Mouse (Mus musculus) hindbrain, embryonic 11.5 days (tissue): ENCODE measurements around the gene Tpm3. TPM values are rescaled to one million over a fixed set of nuclear protein-coding genes. Genes with fewer than 3 reads are reported as not detected.

Experiments used
- ATAC-seq: fragments of 200-750 bp; cut with Nextera tagmentation; 2 replicates; pipeline ENCODE4 v1.8.0; 2017; ENCODE audit warnings: mild to moderate bottlenecking, moderate TSS enrichment, moderate library complexity; ENCODE audit not compliant: low FRiP score
- DNase-seq: peaks from one replicate; pipeline ENCODE4 v3.0.0-alpha.2; 2015; ENCODE audit warnings: low spot score
- H3K27ac ChIP-seq: fragments of 300-500 bp; sonication (generic); 2 replicates; pipeline ENCODE4 v1.5.1; 2014; ENCODE audit warnings: mild to moderate bottlenecking, low read depth, low read length
- H3K27me3 ChIP-seq: fragments of 300-500 bp; sonication (generic); 2 replicates; pipeline ENCODE4 v1.6.1; 2014; ENCODE audit warnings: mild to moderate bottlenecking, low read length, moderate library complexity, mixed read lengths; ENCODE audit not compliant: control insufficient read depth, insufficient read depth
- H3K36me3 ChIP-seq: fragments of 300-500 bp; sonication (generic); 2 replicates; pipeline ENCODE4 v1.6.1; 2014; ENCODE audit warnings: mild to moderate bottlenecking, low read length, moderate library complexity, mixed read lengths; ENCODE audit not compliant: control insufficient read depth, insufficient read depth
- H3K4me1 ChIP-seq: fragments of 300-500 bp; sonication (generic); replicated peaks from 2 replicates; pipeline ENCODE4 v1.6.1; 2014; ENCODE audit warnings: low read length, mixed read lengths; ENCODE audit not compliant: control insufficient read depth, insufficient read depth
- H3K4me2 ChIP-seq: fragments of 300-500 bp; sonication (generic); replicated peaks from 2 replicates; pipeline ENCODE4 v1.6.1; 2014; ENCODE audit warnings: mild to moderate bottlenecking, low read depth, low read length
- H3K4me3 ChIP-seq: fragments of 300-500 bp; sonication (generic); 2 replicates; pipeline ENCODE4 v1.5.1; 2014; ENCODE audit warnings: low read depth, low read length
- H3K9ac ChIP-seq: fragments of 300-500 bp; sonication (generic); 2 replicates; pipeline ENCODE4 v1.6.1; 2014; ENCODE audit warnings: low read depth, low read length
- H3K9me3 ChIP-seq: fragments of 300-500 bp; sonication (generic); 2 replicates; pipeline ENCODE4 v1.6.1; 2016; ENCODE audit warnings: low read length; ENCODE audit not compliant: control insufficient read depth
- WGBS: fragments of 180-500 bp; shearing (Covaris S2); extraction: QIAGEN DNeasy Blood & Tissue Kit; methylation state at CpG from one replicate; pipeline ENCODE4 v1.1.7; 2014; 5-methylcytosine and 5-hydroxymethylcytosine counted together
- polyA plus RNA-seq: library from polyadenylated mRNA; unstranded; fragments of >200 nt; fragmentation: Nextera tagmentation; extraction: Ambion mirVana; gene quantifications from 2 replicates; pipeline ENCODE4 v1.2.1, GENCODE M21; 2014

Gene Tpm3
- polyA plus RNA-seq, 1 experiment from 2014 or later, result 580 TPM

GRCm38 (mm10) chr3:90080498-90080863 is 8.0 kb downstream of the Tpm3 start:
- whole genome bisulfite sequencing, result 0% methylated on average over 6 of the region's 6 CpGs
- ATAC-seq (no peak), DNase-seq (no peak)
- Histone ChIP-seq H3K4me3 (peak overlapping the region; percentile 83), H3K4me1 (peaks cover 2% of the 10 kb centered on the region; the same call in 1 of the 2 replicates), H3K27me3 (no peaks in the 10 kb centered on the region), H3K27ac (peak overlapping the region; percentile 90), H3K9ac (peak overlapping the region; percentile 85), H3K36me3 (no peaks in the 10 kb centered on the region), H3K4me2 (peak overlapping the region; percentile 82), H3K9me3 (no peaks in the 10 kb centered on the region)

DNA sequence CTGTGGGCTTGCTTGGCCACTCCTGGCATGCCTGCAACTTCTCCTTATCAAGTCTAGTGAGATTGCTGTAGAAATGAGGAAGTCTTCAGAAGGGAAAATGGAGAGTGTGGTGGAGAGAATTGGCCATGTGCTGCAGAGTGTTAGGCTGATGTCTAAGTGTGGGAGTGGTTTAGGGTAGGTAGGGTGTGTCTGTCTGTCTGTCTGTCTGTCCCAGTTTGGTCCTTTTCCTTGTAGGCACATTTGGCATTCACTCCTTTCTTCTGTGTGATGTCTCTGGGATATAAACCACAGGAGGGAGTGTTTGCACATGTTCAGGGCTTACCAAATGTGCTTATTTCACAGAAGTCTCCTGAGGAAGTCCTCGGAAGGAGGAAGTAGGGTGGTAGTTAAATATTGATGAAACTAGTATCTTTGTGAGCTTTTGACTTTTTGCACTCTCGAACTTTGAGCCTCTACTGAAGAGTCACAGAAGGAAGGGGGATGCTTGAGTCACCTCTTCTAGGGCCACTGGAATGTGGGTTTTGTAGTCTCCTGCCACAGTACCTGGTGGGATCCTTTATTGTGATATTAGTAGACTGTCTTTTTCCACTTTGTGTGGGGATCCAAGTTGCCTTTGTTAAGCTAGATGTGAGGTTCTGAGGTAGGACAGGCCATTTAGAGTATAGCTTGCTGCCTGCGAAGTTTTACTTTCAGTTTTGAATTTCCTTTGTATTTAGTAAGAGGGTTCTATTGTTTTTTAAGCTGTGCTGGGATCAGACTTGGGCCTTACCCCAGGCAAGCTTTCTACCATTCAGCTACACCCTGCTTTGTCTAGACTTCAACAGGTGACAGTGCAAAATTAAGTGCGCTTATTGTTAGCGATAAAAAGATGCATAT is 9.2 kb downstream of the Tpm3 start:
- Histone ChIP-seq H3K36me3 (no peaks in the 10 kb centered on the region; the same call in 1 of the 2 replicates), H3K27me3 (no peaks in the 10 kb centered on the region), H3K27ac (no peak overlapping the region), H3K4me3 (0 out of 2 replicates have a peak overlapping the region, but pooled peaks have one; percentile 83), H3K4me2 (peak overlapping the region; percentile 27; the same call in 1 of the 2 replicates), H3K9me3 (no peaks in the 10 kb centered on the region), H3K4me1 (peaks cover 2% of the 10 kb centered on the region; the same call in 1 of the 2 replicates), H3K9ac (0 out of 2 replicates have a peak overlapping the region, but pooled peaks have one; percentile 1)
- 76% methylated on average over 5 of the region's 5 CpGs for WGBS
- ATAC-seq (no peak), DNase-seq (no peak)

- no peak overlapping the region for H3K27ac ChIP-seq
- no peaks in the 10 kb centered on the region; the same call in 1 of the 2 replicates for H3K36me3 ChIP-seq
- 71% methylated on average over 5 of the region's 5 CpGs for WGBS
- H3K4me2 ChIP-seq, result no peak overlapping the region
- no peak for ATAC-seq
- no peak overlapping the region for H3K4me3 ChIP-seq
- no peaks in the 10 kb centered on the region for H3K9me3 ChIP-seq
- peaks cover 2% of the 10 kb centered on the region; the same call in 1 of the 2 replicates for H3K4me1 ChIP-seq
- peak overlapping the region; percentile 25; the same call in 1 of the 2 replicates for H3K9ac ChIP-seq
- DNase-seq, result no peak
- H3K27me3 ChIP-seq, result no peaks in the 10 kb centered on the region
Measured at GRCm38 (mm10) chr3:90083034-90083433, 10.6 kb downstream of the Tpm3 start.

DNA sequence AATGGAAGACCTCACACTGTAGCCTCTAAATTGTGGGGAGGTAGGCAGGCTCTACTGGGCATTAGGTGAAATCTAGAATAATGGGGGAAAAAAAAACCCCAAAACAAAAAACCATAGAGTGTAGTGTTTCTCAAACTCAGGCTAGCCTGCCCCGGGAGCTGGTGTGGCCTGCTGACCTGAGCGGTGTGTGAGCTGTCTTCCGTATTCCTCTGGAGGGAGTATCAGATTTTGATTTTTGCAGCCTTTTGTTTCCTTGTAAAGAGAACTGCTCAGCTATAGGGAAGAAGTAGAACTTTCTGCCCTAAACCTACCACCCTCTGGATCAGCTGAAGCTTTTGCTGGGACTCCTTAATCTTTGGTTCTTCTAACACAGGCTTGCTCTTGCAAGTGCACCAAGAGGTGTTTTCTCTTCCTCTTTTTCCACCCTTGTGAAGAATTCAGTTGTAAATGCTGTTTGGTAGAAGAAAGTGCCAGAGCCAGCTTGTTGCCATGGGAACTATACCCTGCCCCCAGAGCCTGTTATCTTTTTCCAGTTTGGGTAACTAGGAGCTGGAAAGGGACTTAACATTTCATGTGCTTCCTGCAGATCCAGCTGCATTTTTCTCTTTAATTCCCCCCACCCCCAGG is 11.4 kb downstream of the Tpm3 start:
- WGBS, result 38% methylated on average over 3 of the region's 3 CpGs
- Histone ChIP-seq H3K4me3 (no peak overlapping the region), H3K36me3 (peaks cover 4% of the 10 kb centered on the region; the same call in 1 of the 2 replicates)

DNA sequence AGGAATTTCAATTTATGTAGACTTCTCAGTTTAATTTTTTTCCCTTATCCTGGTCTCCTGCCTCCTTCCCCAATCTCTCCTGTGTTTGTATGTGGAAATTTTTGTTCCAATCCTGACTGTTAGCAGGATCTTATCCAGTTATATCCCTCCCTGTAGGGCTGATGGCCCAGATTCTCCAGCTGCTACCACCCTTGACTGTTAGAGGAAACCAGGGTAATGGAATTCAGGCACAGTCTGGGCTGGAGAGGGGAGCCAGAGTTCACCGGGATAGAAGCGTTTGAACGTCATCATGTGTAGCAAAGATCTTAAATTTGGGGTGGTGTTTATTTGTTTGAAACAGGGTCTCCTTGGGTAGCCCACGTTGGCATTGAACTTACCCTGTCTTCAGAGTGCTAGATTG is 12.3 kb downstream of the Tpm3 start:
- Histone ChIP-seq H3K4me3 (no peak overlapping the region), H3K9me3 (no peaks in the 10 kb centered on the region), H3K27ac (no peak overlapping the region), H3K9ac (no peak overlapping the region), H3K4me2 (no peak overlapping the region), H3K4me1 (peaks cover 2% of the 10 kb centered on the region; the same call in 1 of the 2 replicates), H3K27me3 (no peaks in the 10 kb centered on the region), H3K36me3 (peaks cover 6% of the 10 kb centered on the region; the same call in 1 of the 2 replicates)
- no peak for DNase-seq
- ATAC-seq, result no peak
- 85% methylated on average over 4 of the region's 4 CpGs for WGBS

More for the DNA sequence above, 11.4 kb downstream of the Tpm3 start:
- DNase-seq (no peak), ATAC-seq (no peak)
- H3K27ac ChIP-seq, result no peak overlapping the region
- H3K4me2 ChIP-seq, result no peak overlapping the region
- H3K9me3 ChIP-seq, result no peaks in the 10 kb centered on the region
- H3K9ac ChIP-seq, result no peak overlapping the region
- peaks cover 2% of the 10 kb centered on the region; the same call in 1 of the 2 replicates for H3K4me1 ChIP-seq
- H3K27me3 ChIP-seq, result no peaks in the 10 kb centered on the region

- Histone ChIP-seq H3K4me3 (no peak overlapping the region), H3K4me2 (no peak overlapping the region), H3K36me3 (peaks cover 6% of the 10 kb centered on the region; the same call in 1 of the 2 replicates), H3K9me3 (no peaks in the 10 kb centered on the region), H3K9ac (no peak overlapping the region), H3K27me3 (no peaks in the 10 kb centered on the region), H3K27ac (no peak overlapping the region), H3K4me1 (peaks cover 2% of the 10 kb centered on the region; the same call in 1 of the 2 replicates)
- 88% methylated on average over 6 of the region's 6 CpGs for WGBS
- ATAC-seq, result no peak
- DNase-seq, result no peak
Measured at GRCm38 (mm10) chr3:90085281-90085680, 12.8 kb downstream of the Tpm3 start.

- H3K9ac ChIP-seq, result no peak overlapping the region
- peaks cover 8% of the 10 kb centered on the region; the same call in 1 of the 2 replicates for H3K36me3 ChIP-seq
- H3K9me3 ChIP-seq, result no peaks in the 10 kb centered on the region
- DNase-seq (no peak), ATAC-seq (no peak)
- H3K4me3 ChIP-seq, result no peak overlapping the region
- no peaks in the 10 kb centered on the region for H3K27me3 ChIP-seq
- H3K27ac ChIP-seq, result no peak overlapping the region
- WGBS, result 95% methylated on average over 5 of the region's 5 CpGs
- H3K4me1 ChIP-seq, result peaks cover 2% of the 10 kb centered on the region; the same call in 1 of the 2 replicates
- no peak overlapping the region for H3K4me2 ChIP-seq
Measured at GRCm38 (mm10) chr3:90086068-90086467, 13.6 kb downstream of the Tpm3 start.

DNA sequence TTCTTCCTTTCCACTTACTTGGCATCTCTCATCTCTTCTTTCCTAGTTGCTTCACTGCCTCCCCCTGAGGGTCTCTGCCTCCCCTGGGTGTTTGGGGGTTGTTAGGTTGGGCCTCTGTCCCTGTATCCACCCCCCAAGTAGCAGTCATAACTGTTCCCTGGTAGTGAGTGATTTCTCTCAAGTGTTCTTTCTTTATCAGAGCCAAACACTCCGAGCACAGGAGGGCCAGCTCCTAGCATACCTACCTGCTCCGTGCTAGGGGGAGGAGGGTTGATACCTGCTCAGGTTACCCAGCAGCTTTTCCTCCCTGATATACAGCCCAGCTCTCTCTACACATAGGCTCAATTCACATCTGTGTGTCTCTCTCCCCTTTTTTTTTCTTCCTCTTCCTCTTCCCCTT is 16.2 kb downstream of the Tpm3 start:
- 0 out of 2 replicates have a peak, but pooled peaks cover 2% of the 10 kb centered on the region for H3K4me1 ChIP-seq
- 95% methylated on average over 2 of the region's 2 CpGs for WGBS
- no peak overlapping the region for H3K9ac ChIP-seq
- DNase-seq (no peak), ATAC-seq (no peak)
- H3K9me3 ChIP-seq, result no peaks in the 10 kb centered on the region
- H3K27me3 ChIP-seq, result no peaks in the 10 kb centered on the region
- no peak overlapping the region for H3K4me3 ChIP-seq
- H3K4me2 ChIP-seq, result no peak overlapping the region
- H3K27ac ChIP-seq, result no peak overlapping the region
- peaks cover 16% of the 10 kb centered on the region; the same call in 1 of the 2 replicates for H3K36me3 ChIP-seq
